Mouse (Mus musculus): ENCODE measurements around the gene Tenm2.

DNA sequence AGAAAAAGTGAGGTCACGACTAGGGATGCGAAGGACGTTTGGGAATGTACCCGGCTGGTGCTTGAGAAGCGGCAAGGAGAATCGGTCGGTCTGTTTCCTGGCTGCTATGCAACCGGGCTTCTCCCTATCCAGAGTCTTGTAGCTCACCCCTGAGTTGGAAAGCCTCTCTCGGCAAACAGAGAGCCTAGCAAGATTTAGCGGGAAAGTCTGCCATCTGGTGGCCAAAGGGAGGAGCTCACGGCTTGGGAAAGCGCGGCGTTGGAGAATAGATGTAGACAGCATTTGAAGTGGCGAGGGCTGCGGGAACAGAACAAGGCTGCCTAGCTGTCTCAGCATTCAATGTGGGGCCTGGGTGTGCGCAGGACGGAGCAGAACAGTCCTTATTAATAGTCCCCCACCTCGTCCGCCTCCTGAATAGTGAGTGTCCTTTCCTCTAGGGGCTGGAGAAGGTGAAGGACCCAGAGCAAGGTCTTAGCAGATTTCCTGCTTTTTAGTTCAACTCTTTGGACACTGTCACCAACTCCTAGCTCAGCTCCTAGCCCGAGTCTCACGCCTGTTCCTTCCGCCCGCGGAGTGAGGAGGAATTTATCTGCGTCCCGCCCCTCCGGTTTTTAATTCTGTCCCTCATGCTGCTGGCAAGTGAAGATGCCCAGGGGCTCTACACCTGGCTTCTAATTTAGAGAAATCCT is 1234.3 kb downstream of the Tenm2 start:
- TF ChIP-seq POLR2A (IDR thresholded peaks at IDR 0.05; ENCODE audit: borderline replicate concordance, control insufficient read depth, low read depth, low read length) (no peak), CTCF (IDR thresholded peaks at IDR 0.05; ENCODE audit: control insufficient read depth, insufficient read depth, low read length) (peak; percentile 64)

All from bone marrow, adult 2 months (tissue).